Mouse (Mus musculus) heart, embryonic 10.5 days (tissue): ENCODE data around the gene Lrrc8b. TPM values are rescaled to one million over a fixed set of nuclear protein-coding genes. Genes with fewer than 3 reads are reported as not detected.

Experiments used
- DNase-seq: peaks from one replicate; pipeline ENCODE4 v3.0.0-alpha.2; 2017; ENCODE audit warnings: low spot score
- H3K27ac ChIP-seq: fragments of 300-500 bp; sonication (generic); 2 replicates; pipeline ENCODE4 v1.5.1; 2016; ENCODE audit warnings: mild to moderate bottlenecking
- H3K27me3 ChIP-seq: fragments of 300-500 bp; sonication (generic); 2 replicates; pipeline ENCODE4 v1.6.1; 2016; ENCODE audit warnings: mild to moderate bottlenecking; ENCODE audit not compliant: poor library complexity, insufficient read depth, severe bottlenecking
- H3K36me3 ChIP-seq: fragments of 300-500 bp; sonication (generic); 2 replicates; pipeline ENCODE4 v1.6.1; 2016; ENCODE audit warnings: mild to moderate bottlenecking, moderate library complexity
- H3K4me1 ChIP-seq: fragments of 300-500 bp; sonication (generic); 2 replicates; pipeline ENCODE4 v1.6.1; 2016; ENCODE audit warnings: mild to moderate bottlenecking
- H3K4me3 ChIP-seq: fragments of 300-500 bp; sonication (generic); 2 replicates; pipeline ENCODE4 v1.5.1; 2016; ENCODE audit warnings: mild to moderate bottlenecking, moderate library complexity
- H3K9me3 ChIP-seq: fragments of 300-500 bp; sonication (generic); 2 replicates; pipeline ENCODE4 v1.6.1; 2016; ENCODE audit warnings: mild to moderate bottlenecking, moderate library complexity
- WGBS: fragments of 180-500 bp; shearing (Covaris S2); methylation state at CpG from one replicate; pipeline ENCODE4 v1.1.7; 2016; 5-methylcytosine and 5-hydroxymethylcytosine counted together
- polyA plus RNA-seq: library from polyadenylated mRNA; unstranded; fragments of >200 nt; fragmentation: Nextera tagmentation; extraction: Ambion mirVana; gene quantifications from 2 replicates; pipeline ENCODE4 v1.2.1, GENCODE M21; 2016

Lrrc8b gene
- polyA plus RNA-seq, 1 experiment from 2014 or later, result 6.0 TPM

DNA sequence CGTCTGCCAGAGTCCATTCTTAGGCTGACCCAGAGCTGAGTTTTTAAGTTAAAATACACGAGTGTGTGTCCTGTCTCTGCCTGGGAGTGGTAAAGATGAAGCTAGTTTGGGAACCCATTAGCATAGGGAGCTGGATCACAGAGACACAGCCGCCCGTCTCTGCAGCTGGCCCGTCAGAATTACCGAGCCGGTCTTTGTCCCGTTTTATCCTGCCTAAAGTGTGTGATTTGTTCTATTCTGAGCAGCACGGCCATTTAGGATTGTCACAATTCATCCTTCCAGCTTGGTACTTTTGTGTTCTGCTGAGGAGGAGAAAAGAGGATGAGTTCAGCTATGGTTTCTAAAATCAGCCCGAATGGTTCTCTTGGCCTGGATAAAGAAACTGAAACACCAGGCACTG is 51.7 kb downstream of the Lrrc8b start:
- Histone ChIP-seq H3K27ac (no peak overlapping the region), H3K4me3 (no peak overlapping the region), H3K36me3 (no peaks in the 10 kb centered on the region), H3K4me1 (no peaks in the 10 kb centered on the region), H3K9me3 (no peaks in the 10 kb centered on the region), H3K27me3 (no peaks in the 10 kb centered on the region)
- 87% methylated on average over 10 of the region's 10 CpGs for WGBS
- peak; percentile 24 for DNase-seq

DNA sequence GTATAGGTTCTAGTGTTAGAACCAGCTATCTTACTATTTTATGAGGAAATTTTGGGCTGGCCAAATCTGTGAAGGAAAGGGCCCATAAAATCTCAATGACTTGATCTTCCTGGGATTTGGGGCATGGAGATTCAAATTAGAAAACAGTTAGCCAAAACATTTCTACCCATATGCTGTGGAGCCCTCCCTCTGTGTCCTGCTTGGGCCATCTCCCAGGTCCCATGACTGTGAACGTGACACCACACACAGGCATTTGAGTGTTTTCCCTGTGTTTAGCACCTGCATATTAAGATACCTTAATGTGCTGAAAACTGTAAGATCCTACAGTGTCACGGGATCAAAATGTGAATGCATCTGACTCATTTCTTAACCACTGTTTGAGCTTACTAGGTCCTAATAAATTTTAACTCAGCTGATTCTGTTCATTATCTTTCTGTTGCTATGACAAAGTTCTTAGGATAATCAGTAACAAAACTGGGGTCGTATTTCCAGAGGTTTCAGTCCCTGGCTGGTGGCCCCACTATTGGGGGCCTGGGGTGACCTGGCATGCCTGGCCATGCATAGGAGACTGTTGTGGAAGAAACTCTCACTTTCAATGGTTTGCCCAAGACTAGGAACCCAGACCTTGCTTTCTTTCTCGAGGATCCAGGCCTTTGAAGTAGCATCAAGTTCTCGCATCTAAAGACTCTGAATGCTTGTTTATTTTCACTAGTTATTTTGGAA is 57.6 kb downstream of the Lrrc8b start:
- WGBS, result 66% methylated on average over 5 of the region's 5 CpGs
- no peaks in the 10 kb centered on the region for H3K36me3 ChIP-seq
- no peaks in the 10 kb centered on the region for H3K27me3 ChIP-seq
- H3K9me3 ChIP-seq, result no peaks in the 10 kb centered on the region
- DNase-seq, result peak; percentile 61
- no peak overlapping the region for H3K4me3 ChIP-seq
- no peaks in the 10 kb centered on the region for H3K4me1 ChIP-seq
- no peak overlapping the region for H3K27ac ChIP-seq

- Histone ChIP-seq H3K4me3 (no peak overlapping the region), H3K27me3 (no peaks in the 10 kb centered on the region), H3K9me3 (no peaks in the 10 kb centered on the region), H3K27ac (no peak overlapping the region), H3K4me1 (no peaks in the 10 kb centered on the region), H3K36me3 (peaks cover 25% of the 10 kb centered on the region)
- DNase-seq, result peak; percentile 62
- 84% methylated on average over 9 of the region's 9 CpGs for WGBS
Observed at GRCm38 (mm10) chr5:105477527-105477926, 62.0 kb downstream of the Lrrc8b start.

- no peaks in the 10 kb centered on the region for H3K27me3 ChIP-seq
- DNase-seq, result no peak
- WGBS, result 90% methylated on average over 13 of the region's 13 CpGs
- H3K4me3 ChIP-seq, result no peak overlapping the region
- no peak overlapping the region for H3K27ac ChIP-seq
- no peaks in the 10 kb centered on the region for H3K4me1 ChIP-seq
- H3K36me3 ChIP-seq, result peaks cover 25% of the 10 kb centered on the region
- H3K9me3 ChIP-seq, result no peaks in the 10 kb centered on the region
Observed at GRCm38 (mm10) chr5:105479673-105480072, 64.1 kb downstream of the Lrrc8b start.

GRCm38 (mm10) chr5:105480561-105480960 is 65.0 kb downstream of the Lrrc8b start:
- DNase-seq, result no peak
- 96% methylated on average over 17 of the region's 17 CpGs for WGBS
- Histone ChIP-seq H3K27ac (no peak overlapping the region), H3K9me3 (no peaks in the 10 kb centered on the region), H3K4me3 (no peak overlapping the region), H3K36me3 (peaks cover 25% of the 10 kb centered on the region), H3K4me1 (no peaks in the 10 kb centered on the region), H3K27me3 (no peaks in the 10 kb centered on the region)

- Histone ChIP-seq H3K4me3 (no peak overlapping the region), H3K4me1 (no peaks in the 10 kb centered on the region), H3K27ac (no peak overlapping the region), H3K36me3 (peaks cover 29% of the 10 kb centered on the region), H3K27me3 (no peaks in the 10 kb centered on the region), H3K9me3 (no peaks in the 10 kb centered on the region)
- no peak for DNase-seq
- WGBS, result 75% methylated on average over 2 of the region's 2 CpGs
Observed at GRCm38 (mm10) chr5:105483632-105484031, 68.1 kb downstream of the Lrrc8b start.

- WGBS, result 86% methylated on average over 6 of the region's 6 CpGs
- H3K36me3 ChIP-seq, result peaks cover 29% of the 10 kb centered on the region
Observed at GRCm38 (mm10) chr5:105484247-105484646, 68.7 kb downstream of the Lrrc8b start.

GRCm38 (mm10) chr5:105484891-105485290 is 69.3 kb downstream of the Lrrc8b start:
- H3K36me3 ChIP-seq, result peaks cover 25% of the 10 kb centered on the region
- WGBS, result 94% methylated on average over 14 of the region's 14 CpGs
- no peak for DNase-seq
- H3K4me3 ChIP-seq, result no peak overlapping the region
- no peaks in the 10 kb centered on the region for H3K27me3 ChIP-seq
- H3K9me3 ChIP-seq, result no peaks in the 10 kb centered on the region
- no peak overlapping the region for H3K27ac ChIP-seq
- H3K4me1 ChIP-seq, result no peaks in the 10 kb centered on the region

More at GRCm38 (mm10) chr5:105484247-105484646, 68.7 kb downstream of the Lrrc8b start:
- no peak overlapping the region for H3K27ac ChIP-seq
- H3K4me1 ChIP-seq, result no peaks in the 10 kb centered on the region
- H3K9me3 ChIP-seq, result no peaks in the 10 kb centered on the region
- H3K4me3 ChIP-seq, result no peak overlapping the region
- H3K27me3 ChIP-seq, result no peaks in the 10 kb centered on the region
- DNase-seq, result no peak

DNA sequence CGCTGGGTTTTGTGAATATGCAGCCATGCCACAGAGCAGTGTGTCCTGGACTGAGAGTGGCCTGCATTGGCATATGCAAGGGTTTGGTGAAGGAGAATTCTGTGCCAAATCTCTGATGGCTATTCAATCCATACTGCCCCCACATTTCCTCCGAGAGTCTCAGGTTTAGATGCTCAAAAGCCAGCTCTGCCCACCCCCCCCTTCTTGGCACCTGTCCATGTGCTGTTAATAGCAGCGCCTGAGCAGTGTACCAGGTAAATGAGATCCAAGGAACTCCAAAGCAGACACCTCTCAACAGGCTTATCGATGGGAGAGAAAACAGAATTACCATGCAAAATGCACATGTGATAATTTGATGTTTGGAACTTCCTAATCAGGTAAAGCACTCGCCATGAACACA is 74.6 kb downstream of the Lrrc8b start:
- peaks cover 4% of the 10 kb centered on the region; the same call in 1 of the 2 replicates for H3K36me3 ChIP-seq
- no peak overlapping the region for H3K4me3 ChIP-seq
- WGBS, result 90% methylated on average over 5 of the region's 5 CpGs
- H3K9me3 ChIP-seq, result no peaks in the 10 kb centered on the region
- peaks cover 3% of the 10 kb centered on the region; the same call in 1 of the 2 replicates for H3K27me3 ChIP-seq
- H3K4me1 ChIP-seq, result peaks cover 4% of the 10 kb centered on the region; the same call in 1 of the 2 replicates
- no peak overlapping the region for H3K27ac ChIP-seq
- DNase-seq, result no peak

DNA sequence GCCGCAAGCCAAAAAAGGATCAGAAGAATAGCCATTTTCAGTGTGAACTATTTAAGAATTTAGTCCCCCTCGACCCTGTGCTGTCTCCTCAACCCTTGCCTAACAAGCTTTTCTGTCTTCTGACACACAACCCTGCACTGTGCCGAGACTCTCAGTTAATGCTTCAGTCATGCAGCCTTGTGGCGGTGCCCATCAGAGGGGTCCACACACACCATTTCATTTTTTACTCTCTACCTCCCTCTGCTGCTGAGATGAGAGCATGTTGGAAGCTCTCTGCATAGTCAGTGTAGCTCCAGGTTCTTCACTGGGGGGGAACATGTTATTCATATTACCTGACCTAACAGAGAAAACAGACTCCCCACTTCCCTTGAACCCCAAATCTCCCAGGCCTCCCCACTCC is 75.8 kb downstream of the Lrrc8b start:
- H3K27me3 ChIP-seq, result peaks cover 3% of the 10 kb centered on the region; the same call in 1 of the 2 replicates
- DNase-seq, result no peak
- peaks cover 4% of the 10 kb centered on the region; the same call in 1 of the 2 replicates for H3K4me1 ChIP-seq
- H3K9me3 ChIP-seq, result no peaks in the 10 kb centered on the region
- no peaks in the 10 kb centered on the region for H3K36me3 ChIP-seq
- WGBS, result 58% methylated on average over 4 of the region's 4 CpGs
- no peak overlapping the region for H3K4me3 ChIP-seq
- H3K27ac ChIP-seq, result no peak overlapping the region

DNA sequence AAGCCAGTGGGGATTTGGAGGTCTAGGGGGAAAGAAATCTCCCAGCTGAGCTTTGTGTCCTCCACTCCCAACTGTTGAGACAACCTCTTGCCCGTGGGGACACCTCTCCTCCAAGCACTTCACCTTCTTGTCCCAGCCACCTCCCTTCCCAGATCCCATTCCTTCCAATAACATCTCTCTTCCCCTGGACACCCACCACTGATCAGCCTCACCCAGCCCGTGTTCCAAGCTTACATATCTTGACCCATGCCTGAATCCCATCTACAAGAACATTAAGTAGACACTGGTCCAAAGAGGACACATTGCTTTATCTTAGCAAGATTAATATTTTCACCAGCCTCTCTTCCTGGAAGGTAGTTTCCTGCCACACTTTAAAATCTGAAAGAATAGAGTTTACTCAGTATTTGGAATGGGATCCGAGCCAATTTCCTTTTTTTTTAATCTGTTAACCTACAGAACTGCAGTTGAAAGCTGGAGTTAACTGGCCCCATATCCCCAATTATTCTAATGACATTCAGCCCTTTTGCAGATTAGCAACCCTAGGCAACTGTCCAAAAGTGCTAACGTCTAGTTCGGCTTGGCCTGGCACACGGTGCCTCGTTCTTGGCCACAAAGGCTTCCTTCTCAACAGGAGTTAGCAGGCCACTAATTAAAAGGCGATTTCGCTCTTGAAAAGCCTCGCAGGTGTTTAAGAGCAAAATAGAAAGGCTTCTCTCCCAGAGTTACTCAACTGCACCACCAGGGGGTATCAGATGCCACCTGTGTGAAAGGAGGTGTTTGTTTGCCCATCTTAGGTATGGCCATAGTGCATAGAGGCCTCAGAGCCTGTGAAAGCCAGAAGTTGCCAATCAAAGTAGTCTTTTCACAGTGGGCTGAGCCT is 77.0 kb downstream of the Lrrc8b start:
- Histone ChIP-seq H3K36me3 (no peaks in the 10 kb centered on the region), H3K9me3 (no peaks in the 10 kb centered on the region), H3K27ac (no peak overlapping the region), H3K4me3 (no peak overlapping the region), H3K4me1 (peaks cover 8% of the 10 kb centered on the region; the same call in 1 of the 2 replicates), H3K27me3 (peaks cover 3% of the 10 kb centered on the region; the same call in 1 of the 2 replicates)
- no peak for DNase-seq
- WGBS, result 47% methylated on average over 10 of the region's 10 CpGs

DNA sequence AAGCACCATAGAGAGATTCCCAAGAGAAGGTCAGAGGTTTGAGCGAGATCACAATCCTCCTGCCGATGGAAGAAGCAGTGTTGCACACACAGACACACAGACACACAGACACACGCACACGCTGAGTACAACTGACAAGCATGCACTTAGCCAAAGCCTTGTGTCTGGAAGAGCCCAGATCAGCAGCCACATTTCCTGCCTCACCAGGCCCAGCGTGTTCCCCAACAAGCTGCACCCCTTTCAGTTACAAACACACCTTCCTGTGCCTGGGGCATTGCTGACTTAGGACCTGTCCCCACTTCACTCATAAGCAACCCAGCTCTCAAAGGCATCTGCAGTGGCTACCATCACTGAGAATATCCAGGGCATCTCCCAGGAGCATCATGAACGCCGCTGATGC is 77.8 kb downstream of the Lrrc8b start:
- peaks cover 8% of the 10 kb centered on the region; the same call in 1 of the 2 replicates for H3K4me1 ChIP-seq
- no peaks in the 10 kb centered on the region for H3K9me3 ChIP-seq
- WGBS, result 81% methylated on average over 7 of the region's 7 CpGs
- H3K27ac ChIP-seq, result no peak overlapping the region
- peaks cover 3% of the 10 kb centered on the region; the same call in 1 of the 2 replicates for H3K27me3 ChIP-seq
- no peaks in the 10 kb centered on the region for H3K36me3 ChIP-seq
- no peak for DNase-seq
- H3K4me3 ChIP-seq, result no peak overlapping the region
